Mouse (Mus musculus) layer of hippocampus, adult 11-12 months (tissue): ENCODE results near the gene Pdhb.
"Not testable (repeated sequence)": the region's sequence is repeated elsewhere in the genome, so short reads cannot be mapped to it uniquely, and the experiment has no call there.

Experiments used
- DNase-seq: peaks from one replicate; pipeline ENCODE4 v3.0.0; 2022; ENCODE audit warnings: low spot score

The Pdhb gene

DNA sequence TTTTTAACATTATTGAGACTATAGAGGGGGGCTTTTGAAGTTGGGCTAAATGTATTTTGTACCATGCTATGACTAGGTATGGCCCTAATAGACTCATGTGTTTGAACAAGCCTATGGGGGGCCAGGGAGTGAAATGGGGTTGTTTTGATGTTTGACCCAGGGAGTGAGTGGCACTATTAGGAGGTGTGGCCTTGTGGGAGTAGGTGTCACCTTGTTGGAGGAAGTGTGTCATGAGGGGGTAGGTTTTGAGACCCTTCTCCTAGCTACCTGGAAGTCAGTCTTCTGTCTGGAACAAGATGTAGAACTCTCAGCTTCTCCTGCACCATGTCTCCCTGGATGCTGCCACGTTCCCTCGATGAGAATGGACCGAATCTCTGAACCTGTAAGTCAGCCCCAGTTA is 17.7 kb upstream of the Pdhb start:
- DNase-seq: no peak

DNA sequence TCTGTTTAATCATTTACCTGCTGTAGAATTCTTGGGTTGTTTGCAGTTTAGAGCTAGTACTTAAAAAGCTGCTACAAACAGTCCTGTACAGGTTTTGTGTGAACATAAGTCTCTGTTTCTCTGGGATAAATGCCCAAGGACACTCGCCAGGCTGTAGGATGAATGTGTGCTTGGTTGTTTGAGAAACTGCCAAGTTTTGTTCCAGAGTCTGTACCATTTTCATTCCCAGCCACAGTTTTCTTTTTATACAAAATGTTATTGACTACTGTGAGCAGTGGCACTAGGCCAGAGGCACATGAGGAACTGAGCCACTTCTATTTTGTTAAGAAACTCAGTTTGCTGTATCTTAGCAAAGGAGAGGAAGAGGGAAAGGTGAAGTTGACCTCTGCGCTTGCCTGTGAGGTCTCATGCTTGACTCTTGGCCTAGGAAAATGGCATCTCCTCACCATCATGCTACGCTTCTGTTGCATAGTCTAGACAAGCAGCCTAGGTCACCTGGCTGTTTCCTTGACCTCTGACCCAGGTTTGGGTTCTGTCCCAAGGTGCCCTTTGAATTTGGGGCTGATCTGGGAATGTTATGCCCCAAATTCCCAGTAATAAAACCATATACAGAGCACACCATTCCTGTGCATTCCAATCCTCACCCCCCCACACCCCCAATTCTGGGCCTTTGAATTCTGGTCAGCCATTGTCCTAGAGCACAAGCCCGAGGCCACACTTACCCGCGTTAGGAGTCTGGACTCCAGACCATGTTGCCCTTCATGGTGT is 13.6 kb upstream of the Pdhb start:
- DNase-seq: peak; percentile 82

DNA sequence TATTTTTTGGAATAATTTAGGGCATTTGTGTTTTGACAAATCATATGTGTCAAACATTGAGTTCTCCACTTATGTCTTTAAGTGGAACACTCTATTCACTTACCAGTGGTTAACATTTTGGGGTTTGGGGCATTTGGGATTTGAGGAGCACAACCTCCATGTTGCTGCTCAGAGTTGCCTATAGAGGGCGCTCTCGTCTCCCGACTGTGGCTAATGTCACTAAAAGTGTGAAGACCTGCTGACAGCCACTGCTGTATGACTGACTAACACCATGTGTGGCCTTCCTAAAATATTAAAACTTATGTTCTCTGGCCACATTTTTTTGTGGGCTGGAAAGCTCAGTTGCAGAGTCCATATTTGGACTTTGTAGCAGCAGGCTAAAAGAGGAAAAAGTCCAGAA is 10.5 kb upstream of the Pdhb start:
- DNase-seq: no peak

DNA sequence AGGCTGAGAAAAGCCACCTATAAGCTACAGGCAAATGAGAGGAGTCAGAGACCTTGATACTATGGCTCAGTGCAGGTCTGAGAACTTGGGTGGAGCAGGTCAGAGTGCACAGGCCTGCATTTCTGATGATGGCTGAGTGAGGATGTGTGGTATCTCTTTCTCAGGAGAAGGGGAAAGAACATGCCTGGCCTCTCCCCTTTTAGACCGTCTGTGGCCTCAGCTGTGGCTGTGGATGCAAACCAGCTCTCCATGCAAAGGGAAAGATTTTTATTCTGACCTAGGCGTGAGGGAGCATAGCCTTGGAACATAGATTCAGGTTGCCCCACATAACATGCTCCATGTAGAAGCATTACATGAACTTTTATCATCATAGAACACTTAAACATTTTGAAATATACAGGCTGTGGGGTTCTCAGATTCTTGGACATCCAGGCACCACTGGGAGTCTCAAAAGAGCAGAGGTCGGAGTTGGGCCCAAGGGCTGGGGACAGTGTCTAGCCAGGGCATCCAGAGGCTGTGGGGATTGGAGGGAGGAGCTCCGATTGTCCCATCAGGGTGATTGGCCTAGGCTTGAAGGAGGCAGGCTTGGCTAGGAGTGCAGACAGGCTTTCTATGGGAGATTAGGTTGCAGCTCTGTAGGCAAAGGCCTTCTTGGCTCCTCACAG is 7.7 kb upstream of the Pdhb start:
- no peak for DNase-seq

DNA sequence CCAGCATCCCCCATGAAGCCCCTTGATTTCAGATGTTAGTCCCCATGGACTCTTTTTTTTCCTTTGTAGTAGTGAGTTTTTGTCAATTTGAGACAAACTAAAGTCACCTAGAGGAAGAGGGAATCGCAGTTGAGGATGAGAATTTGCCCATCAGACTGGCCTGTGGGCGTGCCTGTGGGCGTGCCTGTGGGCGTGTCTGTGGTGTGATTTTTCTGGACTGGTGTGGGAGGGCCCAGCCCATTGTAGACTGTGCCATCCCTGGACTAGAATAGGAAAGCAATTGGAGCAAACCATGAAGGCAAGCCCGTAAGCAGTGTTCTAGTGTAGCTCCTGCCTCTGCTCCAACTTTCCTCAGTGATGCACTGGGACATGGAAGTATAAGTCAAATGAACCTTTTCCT is 3.4 kb upstream of the Pdhb start:
- no peak for DNase-seq

DNA sequence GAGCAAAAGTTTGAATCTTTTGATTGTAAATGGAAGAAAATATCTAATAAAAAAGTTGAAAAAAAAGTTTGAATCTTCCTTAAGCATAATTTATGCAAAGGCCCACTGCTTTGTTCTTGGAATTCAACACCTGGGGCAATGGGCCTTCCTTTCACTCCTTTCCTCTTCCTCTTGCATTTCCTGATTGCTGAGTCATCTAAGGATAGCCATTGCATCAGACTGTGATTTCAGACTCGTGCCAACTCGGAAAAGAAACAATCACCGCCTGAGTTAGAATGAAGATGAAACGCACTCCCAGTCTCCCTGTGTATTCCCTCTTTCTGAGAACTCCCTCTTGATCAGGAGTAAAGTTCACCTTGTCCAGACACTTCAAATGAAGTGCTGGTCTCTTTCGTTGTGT is 1.8 kb upstream of the Pdhb start:
- DNase-seq: no peak

DNA sequence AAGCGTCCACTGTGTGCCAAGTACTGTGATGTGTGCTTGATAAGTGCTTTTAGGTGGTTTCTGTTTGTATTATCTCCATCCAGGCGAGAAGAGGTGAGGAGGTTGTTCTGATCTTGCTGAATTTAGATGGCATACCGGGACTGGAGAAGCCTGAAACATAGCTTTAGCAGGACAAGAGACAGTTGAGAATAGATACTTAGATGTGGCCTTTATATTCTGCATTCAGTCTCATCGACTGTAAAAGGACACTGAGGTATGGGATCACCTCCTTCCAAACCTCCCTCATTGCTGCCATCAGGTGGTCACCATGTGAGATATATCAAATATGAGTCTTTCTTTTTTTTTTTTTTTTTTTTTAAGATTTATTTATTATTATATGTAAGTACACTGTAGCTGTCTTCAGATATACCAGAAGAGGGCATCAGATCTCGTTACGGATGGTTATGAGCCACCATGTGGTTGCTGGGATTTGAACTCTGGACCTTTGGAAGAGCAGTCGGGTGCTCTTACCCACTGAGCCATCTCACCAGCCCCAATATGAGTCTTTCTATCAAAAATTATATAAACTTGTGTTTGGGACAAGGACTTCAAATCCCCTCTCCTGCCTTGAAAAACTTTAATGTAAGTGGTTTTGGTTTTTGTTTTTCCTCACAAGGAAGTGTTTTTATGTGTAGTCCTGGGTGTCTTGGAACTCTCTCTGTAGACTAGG is 871 bp upstream of the Pdhb start:
- DNase-seq: not testable (repeated sequence)

DNA sequence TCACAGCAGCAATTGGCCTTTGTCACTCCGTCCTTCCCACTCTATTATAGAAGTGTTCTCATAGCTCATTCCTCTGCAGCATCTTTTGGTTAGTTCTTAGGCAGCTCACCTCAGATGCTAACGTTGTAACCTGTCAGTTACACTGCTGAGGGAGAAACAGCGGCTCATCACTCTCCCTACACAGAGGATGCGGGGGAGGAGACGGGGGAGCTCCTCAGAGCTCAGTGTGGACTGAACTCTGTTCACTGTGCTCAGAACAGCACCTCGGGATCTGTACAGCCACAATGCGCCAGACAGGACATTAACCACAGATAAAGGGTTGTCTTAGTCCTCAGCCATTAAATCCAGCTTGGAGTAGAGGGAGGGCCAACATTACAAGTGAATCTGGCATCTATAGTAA is 8.4 kb downstream of the Pdhb start:
- DNase-seq: no peak

DNA sequence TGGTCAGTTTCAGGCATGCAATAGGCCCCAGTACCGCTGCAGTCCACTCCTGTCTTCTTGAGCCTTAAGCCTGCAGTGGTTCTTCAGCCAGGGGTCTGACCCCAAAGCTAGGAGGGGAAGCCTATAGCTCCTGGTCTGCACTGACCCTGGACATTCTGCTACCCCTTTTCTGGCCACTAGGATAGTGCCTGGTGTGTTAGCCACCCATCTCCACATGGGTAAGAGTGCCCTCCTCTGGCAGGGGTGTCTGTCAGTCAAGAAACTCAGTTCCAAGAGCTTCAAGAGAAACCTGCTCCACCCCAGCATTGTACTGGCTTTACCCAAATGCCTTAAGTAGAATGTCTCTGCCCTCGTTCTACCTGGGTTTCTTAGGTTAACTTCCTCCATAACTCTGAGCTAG is 11.0 kb downstream of the Pdhb start:
- peak; percentile 25 for DNase-seq

DNA sequence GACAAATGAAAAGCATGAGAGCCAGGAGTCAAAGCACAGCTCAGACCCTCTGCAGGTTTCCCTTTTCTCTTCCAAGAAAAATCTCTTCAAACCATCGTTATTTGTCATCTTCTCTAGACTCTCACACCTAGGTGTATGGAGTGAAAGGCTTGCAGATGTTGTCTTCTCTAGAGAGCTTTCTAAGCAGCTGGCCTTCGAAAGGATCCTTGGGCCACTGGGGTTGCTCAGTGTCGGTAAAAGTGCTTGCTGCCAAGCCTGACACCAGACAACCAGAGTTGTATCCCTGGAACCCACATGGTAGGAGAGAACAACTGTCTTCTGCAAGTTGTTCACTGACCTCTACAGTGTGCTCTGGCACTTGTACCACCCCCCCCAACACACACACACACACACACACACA is 13.7 kb downstream of the Pdhb start:
- no peak for DNase-seq

DNA sequence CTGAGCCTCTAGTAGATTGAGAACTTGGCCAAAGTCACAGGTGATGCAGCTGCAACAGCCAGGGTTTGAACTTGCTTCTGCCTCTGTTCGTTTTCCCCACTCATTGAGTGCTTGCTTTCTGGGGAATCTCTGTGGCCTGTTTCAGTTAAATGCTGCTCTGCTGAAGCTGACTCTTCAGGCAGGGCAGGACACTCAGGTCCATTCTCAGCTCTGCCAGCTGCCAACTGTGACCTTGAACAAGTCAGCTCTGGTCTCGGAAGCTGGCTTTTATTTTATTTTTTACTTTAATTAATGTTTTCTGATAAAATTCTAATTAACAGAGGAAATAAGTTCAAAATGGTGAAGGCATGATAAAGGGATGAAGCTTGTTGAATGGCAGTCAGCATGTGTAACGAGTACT is 14.1 kb downstream of the Pdhb start:
- DNase-seq: no peak

DNA sequence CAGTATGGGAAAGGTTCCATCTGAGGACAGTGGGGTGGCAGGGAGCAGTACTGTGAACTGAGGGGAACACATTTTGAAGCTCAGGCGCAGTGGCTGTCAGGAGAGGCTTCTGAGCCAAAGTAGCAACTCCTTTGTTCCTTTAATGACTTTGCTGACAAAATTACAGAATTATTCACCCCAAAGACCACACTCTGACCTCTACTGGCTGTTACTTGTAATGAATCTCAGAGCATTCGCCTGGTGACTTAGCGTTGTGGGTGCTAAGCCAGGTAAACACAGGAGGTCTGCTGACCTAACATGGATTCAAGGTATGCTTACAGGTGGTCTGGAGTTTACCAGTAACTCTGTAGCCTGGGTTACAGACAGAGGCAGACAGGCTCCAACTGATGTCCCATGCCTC is 15.9 kb downstream of the Pdhb start:
- DNase-seq: no peak

DNA sequence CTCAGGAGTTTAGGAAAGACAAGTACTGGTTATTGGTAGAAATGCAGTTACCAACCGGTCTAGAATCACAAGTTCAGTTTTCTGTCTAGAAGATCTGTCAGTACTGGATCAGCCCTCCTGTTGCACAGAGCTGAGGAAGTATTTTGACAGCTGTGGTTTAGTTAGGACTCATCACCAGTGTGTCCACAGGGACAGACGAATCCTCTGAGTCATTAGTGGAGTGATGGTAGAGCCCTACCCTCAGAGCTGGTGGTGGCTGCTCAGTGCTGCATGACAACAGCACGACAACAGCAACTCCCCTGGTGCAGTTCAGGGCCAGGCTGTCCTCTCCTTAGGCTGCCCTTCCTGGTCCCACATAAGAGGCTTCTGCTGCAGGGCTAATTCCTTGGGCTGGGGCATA is 18.8 kb downstream of the Pdhb start:
- no peak for DNase-seq

DNA sequence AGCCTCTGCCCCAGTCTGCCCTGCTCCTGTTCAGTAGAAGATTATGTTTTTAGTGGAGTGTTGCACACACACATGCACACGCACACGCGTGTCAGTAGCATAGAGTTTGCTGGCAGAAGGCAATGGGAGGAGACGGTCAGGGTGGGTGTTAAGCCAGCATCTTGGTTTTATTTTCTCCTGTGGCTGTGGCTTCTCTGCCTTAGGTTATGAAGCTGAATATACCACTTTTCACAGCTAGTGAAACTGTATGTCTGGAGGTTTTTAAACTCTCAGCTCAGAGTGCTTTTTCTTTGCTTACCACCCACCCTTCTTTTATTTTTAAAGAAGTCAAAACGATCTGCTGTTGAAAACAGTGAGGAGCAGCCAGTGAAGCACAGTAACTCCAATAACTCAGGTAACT is 21.1 kb downstream of the Pdhb start:
- no peak for DNase-seq

DNA sequence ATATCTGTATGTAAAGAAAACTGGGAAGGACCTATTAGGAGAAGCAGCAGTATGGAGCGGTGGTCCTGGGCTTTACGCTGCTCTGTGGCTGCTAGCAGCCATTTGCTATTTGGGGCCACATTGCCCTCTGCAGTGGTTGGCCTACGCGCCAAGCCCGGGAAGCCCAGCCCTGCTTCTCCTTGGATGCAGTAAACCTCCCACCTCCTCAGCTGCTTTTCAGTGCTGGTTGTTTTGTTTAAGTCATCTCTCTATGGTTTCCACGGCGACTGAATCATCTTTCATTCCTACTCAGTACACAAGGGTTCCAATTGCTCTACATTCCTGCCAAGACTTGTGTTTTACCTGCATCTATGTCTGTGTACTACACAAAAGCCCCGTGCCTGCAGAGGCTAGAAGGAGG is 24.0 kb downstream of the Pdhb start:
- DNase-seq: no peak

DNA sequence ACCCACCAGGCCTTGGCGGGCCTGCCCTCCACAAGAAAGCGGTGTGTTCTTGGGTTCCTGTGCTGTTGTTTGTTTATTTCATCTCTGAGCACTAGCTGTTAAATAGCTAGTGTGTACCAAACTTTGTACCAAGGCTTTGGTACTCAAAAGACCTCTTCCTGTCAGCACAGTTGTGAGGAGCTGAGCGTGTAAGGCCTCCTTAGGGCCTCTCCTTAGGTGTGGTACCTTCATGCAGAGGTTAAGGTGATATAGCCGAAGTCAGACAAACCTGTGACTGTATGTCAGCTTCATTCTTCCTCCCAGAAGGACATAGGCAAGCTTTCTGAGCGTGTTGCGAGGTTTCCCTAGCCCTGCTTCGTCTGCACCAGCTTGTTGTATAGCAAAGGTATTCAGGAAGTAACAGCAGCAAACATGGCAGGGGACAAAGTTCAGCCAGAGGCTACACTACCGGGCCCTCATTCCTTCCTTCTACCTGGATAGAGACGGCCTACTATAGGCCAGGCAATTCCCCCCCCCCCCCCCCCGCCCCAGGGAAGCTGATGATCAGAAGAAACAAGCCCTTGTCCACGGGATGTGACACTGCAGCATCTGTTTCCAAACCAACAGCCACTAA is 26.1 kb downstream of the Pdhb start:
- no peak for DNase-seq

DNA sequence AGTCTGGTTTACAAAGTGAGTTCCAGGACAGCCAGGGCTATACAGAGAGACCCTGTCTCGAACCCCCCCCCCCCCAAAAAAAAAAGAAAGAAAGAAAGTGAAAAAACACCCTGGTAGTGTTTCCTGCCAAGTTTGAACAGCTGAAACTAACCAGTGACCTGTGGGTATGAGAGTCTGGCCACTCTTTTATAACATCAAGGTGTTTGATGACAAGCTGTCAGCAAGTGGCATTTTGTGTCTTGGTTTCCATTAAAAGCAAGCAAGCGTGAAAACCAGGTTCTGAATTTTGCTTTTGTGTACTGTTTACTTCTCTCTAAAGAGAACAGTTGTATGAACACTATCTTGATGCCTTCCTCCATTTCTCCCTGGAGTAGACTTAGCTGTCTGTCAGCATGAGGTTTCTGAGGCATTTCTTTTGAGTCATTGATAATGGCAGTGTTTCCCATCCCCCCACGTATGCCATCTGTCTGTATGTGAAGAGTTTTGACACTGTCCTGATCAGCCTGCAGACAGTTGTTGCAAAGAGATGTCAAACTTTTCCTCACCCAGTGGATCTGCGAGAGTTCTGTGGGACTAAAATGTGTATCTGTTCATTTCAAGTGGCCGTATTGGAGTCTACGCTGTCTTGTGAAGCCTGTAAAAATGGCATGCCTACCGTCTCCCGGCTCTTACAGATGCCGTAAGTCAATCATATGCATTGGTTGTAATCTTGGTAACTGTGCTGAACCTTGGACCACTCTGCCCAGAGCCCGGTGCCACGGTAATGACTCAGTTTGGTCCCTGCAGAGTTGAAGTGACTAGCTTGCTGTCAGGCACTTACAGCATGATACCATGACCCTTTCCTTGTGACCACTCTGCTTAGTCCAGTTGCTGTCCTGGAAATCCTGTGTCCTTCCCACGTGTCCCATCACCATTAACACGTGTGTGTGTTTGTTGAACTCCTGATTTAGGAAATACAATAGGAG is 26.9 kb downstream of the Pdhb start:
- DNase-seq: no peak

DNA sequence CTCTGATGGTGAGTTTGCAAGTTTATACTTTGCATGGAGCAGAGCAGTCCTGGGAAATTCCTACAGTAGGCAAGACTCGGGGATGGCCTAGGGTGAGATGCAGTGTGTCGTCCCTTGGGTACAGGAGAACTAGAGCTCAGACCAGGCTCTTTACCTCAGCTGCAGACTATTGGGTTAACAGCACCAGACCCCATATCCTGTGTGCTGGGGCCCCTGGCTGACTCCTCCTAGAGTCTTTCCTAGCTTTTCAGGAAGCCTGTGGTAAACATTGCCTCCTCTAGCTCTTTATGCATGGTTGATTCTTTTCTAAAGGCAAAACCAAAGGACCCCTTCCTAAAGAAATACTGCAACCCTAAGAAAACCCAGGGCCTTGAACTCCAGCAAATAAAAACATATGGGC is 31.7 kb downstream of the Pdhb start:
- DNase-seq: no peak

DNA sequence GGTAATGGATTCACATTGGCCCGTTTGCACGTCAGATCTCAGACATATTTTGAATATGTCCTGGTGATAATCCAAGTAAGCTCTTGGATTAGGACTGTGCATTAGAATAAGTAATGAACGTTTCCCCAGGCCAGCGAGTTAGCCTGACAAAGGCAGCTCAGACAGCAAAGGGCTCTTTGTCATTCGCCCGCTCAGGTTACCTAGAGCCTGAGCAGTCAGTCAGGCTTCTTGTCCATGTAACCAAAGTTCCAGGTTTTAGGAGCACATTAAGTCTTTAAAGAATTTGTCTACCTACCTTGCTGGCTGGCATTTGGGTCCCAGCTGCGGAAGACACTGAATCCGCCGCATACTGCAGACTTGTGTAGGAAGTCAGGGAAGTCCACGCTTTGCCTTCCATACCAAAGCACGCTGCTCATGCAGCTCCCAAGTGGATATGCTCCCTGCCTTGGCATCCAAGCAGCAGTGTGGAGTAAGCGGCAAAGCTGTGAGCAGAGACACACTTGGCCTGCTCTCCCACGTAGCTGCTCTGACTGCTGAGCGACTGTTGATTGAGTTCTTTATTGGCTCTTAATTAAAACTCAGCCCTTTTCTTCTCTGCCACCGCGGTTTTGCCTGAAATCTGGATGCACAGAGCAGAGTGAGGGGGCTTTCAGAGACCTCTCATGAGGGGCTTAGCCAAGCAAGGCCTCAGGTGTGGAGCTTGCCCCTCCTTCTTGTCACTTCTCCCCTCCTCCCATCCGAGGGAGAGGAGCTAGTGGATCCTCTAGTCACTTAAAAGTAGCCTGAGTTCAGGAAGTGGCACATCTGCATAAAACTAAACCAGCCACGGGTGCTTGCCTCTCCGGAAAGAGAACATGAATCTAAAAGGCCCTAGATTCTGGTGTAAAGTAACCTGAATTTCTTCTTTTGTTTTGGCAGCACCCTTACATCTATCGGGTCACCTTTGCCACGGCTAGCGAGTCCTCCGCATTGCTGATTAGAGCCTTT is 32.8 kb downstream of the Pdhb start:
- DNase-seq: no peak

DNA sequence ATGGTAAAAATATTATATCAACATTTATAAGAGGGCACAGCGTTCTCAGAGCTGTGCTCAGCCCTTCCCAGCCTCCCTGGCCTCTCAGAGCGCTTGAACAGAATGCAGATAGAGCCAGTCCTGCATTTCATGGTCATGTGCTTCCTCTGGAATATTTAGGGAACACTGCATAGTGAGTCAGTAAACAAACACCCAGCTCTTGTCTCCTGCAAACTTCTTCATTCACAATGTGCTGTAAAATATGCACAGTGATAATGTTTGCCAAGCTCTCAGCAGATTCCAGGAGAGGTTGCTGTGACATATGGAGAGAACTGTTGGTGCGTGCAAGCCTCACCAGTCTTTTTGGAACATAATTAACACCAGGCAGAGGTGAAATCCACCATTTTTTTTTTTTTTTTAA is 37.7 kb downstream of the Pdhb start:
- peak; percentile 61 for DNase-seq

DNA sequence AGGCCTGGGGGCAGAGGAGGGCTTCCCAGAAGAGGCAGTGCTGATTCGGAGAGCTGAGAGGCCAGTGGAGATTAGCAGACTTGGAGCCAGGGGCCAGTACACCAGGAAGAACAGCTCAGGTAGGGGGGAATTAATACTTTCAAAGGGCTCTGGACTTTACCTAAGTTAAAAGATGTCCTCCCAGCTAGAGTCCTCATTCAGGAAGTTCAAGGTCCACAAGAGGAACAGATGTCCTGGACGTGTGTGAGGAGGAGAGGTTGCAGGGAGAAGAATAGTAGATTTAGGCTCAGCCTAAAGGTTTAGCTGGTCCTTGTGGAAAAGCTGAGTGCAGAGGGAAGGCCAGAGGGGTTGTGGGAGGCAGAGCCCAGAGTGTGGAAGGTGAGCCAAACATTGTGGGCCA is 38.6 kb downstream of the Pdhb start:
- no peak for DNase-seq
